Mouse (Mus musculus) embryo, embryonic 11 days (tissue): Measurements from ENCODE around the gene Nos1.

Experiments
- DNase-seq: peaks from one replicate; pipeline ENCODE4 v3.0.0-alpha.2; 2015

Gene Nos1

DNA sequence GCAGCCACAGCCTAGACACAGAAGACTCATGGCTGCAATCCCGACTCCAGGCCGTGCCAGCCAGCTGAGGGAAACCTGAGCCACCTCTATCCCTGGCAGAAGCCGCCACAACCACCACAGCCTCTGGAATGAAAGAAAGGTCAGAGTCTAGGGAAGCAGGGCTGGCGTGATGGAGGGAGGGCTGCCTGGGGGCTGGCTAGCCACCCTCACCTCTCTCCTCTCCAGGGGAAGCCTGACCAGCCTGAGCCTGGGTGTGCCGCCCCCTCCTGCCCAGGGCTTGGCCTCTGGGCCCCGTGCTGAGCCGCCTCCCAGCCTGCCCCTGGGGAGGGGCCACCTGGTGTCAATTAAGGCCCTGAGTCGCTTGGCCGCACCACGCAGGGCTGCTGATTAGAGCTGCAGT, at the start of gene Nos1:
Gene Nos1, plus strand, starts transcription at position 352 of the 400 bp plus-strand sequence.
- DNase-seq: peak; percentile 62

DNA sequence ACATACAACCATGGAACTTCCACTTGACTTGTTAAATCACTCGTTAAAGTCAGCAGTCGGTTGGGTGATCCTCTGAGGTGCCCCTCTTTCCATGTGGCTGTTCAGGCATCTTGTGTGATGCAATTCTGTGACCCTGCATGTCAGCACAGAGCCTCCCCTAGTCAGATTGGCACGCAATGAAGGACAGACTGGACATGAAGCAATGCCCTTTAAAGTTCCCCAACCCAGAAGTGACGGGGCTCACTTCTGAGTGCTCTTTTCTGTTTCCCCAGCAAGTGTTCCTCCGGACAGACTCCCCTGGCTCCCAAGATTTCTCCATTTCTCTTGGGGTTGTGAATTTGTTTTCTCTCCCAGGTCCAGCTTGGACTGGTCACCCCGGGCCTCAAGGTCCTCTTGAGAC, 49.5 kb upstream of the Nos1 start:
- no peak for DNase-seq

DNA sequence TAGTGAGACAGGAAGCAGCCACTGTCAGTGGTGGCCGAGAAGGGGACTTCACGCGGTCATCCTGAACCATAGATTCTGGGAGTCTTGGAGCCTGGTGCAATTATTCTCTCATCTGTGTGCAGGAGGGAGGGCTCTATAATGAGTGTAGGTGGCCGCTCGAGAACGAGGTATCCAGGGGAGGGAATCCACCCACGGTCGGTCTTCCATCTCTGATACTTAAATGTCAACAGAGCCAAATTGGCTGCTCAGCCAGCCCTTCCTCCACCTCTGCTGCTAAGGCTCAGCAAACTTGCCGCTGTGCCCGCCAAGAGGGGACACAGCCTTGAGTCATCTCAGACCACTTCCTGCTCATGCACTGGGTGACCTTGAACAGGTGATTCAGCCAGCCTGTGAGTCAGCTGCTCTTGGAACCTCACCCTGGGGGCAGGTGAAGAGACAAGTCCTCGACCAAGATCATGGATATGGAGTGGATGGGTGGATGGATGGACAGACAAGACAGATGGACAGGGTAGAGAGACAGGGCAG, 36.1 kb upstream of the Nos1 start:
- no peak for DNase-seq

GRCm38 (mm10) chr5:117749353-117749752, 31.5 kb upstream of the Nos1 start:
- DNase-seq: no peak

- DNase-seq: peak; percentile 32
Observed at GRCm38 (mm10) chr5:117757696-117758482, 22.9 kb upstream of the Nos1 start.

DNA sequence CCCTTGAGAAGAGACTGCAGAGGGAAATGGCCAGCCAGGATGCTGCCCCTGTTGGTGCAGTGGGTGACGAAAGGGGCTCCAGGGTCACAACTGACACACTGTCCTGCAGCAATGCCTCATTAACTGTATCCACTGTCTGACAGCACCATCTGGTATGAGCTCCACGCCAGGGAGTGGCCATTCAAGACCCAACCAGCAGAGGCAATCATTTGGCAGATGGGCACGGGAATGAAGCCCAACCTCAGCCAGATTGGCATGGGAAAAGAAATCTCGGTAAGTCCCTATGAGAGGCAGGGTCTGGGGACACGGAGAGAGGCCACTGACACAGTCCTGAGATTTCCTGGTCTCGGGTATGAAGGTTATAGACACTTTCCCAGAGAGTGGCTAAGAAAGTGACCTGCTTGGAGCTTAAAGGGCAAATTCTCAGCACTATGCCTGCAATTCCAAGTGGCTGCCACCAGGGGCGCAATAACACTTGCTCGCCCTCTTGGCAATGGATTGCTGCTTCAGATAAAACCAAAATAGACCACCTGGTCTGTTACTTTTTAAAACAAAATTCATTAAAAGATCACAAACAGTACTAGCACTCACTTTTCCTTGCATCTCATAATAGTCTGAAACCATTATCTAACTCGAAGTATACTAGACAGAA, 19.5 kb upstream of the Nos1 start:
- no peak for DNase-seq

DNA sequence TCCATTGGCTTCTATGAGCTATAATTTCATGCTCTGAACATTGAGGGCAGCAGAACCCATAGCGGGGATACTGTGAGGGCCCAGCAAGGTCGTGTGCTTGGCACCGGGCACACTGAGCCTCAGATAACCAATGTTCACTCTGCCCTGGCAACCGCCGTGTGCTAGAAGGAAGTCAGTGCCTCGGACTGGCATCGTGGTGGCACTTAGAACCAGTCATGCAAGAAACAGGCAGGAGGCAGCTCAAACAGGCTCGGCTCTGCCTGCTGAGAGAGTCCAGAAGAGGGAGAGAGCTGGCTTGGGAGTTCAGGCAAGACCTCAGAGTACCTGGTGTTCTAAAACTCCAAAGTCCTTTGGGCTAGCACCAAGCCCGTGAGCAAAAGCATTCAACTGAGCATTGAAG, 16.3 kb upstream of the Nos1 start:
- no peak for DNase-seq

DNA sequence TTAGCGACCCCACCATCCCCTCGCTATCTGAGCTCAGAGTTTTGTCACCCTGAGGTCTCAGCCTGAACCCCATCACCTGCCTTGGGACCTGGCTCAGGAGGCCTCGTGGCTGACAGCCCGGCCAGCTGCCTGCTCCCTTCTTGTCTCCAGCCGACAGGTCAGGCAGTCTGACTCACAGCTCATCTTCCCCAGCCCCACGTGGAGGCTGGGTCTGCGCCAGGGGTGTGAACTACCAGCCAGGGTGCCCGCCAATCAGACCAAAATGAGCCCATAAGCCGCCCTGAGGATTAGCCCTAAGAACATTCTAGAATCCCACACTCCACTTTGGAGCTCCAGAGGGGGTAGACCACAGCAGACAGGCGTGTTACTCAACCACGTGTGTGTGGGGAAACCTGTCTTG, 1.7 kb upstream of the Nos1 start:
- DNase-seq: no peak

DNA sequence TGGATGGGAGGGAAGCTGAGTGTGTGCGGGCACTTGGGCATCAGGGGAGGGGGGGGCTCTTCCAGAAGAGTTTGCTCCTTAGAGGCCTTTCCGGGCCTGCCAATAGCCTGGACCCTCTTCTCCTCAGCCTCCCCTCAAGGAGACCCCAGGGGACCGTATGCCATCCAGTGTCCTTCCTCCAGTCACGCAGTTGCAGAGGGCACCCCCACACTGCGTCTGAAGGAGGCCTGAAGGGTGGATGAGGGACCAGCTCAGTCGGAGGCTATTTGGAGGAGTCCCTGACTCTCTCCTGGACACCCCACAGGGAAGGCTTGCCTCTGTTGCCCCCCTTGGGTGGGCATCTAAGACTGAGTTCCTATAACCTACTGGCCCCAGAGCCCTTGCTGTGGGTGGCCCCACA, 346 bp downstream of the Nos1 start:
- no peak for DNase-seq

DNA sequence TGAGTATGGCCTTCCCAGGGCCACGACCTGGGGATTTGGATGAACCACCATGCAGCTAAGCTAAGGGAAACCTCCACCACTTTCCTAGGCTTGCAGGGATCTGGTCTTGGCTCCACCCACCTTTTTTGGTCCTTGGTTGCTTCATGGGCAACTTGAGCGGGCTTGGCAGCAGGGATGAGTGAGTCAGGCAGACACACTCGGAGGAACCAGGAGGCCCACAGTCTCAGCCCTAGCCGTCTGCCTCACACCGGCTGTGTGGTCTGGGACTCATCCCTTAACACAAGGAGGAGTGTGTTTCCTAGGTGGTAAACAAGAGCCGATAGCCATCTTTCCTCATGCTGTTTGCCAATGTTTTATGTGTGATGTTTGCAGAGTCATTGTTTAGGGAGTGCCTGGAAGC, 9.2 kb downstream of the Nos1 start:
- DNase-seq: no peak

DNA sequence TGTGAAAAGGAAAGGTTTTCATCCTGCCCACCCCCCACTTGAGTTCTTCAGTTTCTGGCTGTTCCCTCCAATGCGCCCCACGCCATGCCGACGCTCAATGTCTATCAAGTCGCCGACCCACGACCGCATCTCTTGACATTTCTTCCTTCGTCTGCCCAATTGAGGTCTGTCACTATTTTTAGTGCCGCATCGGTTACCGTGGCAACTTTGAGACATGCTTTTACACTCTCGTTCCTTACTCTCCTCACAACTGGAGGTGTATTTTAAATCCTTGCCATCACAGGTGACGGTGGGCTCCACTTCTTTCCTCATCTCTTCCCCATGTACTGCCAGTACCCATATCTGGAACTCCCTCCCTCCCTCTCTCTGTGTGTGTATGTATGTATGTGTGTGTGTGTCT, 11.0 kb downstream of the Nos1 start:
- DNase-seq: no peak

GRCm38 (mm10) chr5:117800849-117801248, 20.0 kb downstream of the Nos1 start:
- no peak for DNase-seq

- DNase-seq: no peak
Observed at GRCm38 (mm10) chr5:117802071-117802521, 21.3 kb downstream of the Nos1 start.

DNA sequence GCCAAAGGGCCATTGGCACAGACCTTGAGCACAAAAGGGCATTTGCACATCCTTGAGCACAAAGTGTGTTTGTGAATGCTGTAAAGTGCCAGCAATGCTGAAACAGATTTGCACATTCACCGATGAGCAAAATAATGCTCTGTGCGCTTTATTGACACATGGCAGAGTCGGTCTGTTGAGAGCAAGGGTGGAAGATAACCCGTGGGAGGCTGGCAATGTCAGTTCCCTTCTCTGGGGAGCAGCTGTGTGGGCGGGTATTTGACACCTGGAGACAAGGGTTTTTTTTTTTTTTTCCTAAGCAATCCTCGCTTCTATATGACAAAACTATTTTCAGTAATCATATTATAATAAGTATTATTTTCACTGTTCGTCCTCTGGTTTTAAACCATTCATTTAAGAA, 22.7 kb downstream of the Nos1 start:
- no peak for DNase-seq

DNA sequence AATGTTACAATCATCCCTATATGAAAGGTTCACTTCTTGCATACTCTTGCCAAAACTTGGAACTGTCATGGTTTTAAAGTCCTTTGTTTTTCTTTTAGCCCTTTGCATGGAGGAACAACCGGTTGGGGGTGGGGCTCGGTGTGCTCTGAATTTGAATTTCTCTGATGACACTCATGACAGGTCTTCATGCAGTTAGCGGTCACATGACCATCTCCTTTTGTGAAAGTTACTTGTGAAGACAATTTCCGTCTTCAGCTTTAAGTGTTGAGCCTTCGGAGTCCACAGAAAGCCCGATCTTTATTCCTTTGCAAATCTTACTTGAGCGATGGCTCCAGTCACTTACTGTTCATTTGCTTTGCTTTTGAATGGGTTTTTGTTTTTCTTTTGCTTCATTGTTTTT, 30.1 kb downstream of the Nos1 start:
- DNase-seq: no peak

- DNase-seq: no peak
Observed at GRCm38 (mm10) chr5:117818800-117819199, 38.0 kb downstream of the Nos1 start.

- DNase-seq: no peak
Observed at GRCm38 (mm10) chr5:117820445-117820844, 39.6 kb downstream of the Nos1 start.

DNA sequence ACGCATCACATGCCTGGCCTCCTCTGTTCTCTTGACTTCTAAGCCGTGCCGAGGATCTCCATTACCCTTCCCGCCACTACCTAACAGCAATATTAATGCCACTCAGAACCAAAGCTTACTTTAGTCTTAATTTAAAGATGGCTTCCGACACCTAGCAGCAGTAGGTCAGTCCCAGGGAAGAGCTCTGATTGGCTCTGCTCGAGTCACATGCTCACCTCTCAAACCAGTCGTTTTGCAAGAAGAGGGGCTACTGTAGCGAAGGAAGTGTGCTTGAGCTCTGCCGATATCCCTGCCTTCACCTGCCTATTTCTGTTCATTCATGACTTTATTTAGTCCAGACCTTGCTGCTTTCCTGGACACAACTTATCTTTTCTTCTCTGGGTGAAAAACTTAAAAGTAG, 43.0 kb downstream of the Nos1 start:
- no peak for DNase-seq

DNA sequence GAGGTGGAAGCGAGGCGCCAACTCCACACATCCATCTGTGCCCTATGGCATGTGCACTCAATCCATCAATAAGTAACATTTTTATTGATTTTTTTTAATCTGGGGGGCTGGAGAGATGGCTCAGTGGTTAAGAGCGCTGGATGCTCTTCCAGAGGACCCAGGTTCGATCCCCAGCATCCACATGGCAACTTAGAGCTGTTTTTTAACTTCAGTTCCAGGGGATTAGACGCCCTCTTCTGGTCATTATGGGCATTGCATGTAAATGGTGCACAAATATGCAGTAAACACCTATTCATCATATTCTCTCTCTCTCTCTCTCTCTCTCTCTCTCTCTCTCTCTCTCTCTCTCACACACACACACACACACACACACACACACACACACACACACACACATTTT, 43.7 kb downstream of the Nos1 start:
- DNase-seq: no peak

DNA sequence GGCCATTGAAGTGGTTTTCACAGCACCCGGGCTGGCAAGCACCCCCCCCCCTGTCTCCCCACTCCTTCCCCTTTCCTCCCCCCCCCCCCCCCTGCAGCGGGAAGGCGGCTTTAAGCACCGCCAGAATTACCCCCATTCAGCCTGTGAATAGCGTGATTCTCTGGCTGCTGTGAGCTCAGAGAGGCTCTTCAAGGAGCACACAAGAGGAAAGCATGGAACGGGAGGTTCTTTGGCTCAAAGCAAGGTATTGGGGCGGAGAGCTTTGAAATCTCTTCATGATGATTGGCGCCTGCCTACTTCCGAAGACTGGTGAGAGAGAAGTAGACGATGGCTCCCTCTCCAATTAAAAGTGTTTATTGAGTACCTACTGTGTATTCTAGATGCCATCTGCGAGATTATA, 44.5 kb downstream of the Nos1 start:
- no peak for DNase-seq

GRCm38 (mm10) chr5:117827366-117827765, 46.5 kb downstream of the Nos1 start:
- DNase-seq: no peak

- DNase-seq: peak; percentile 80
Observed at GRCm38 (mm10) chr5:117836930-117837329, 56.1 kb downstream of the Nos1 start.

GRCm38 (mm10) chr5:117837731-117838130, 56.9 kb downstream of the Nos1 start:
- no peak for DNase-seq

- DNase-seq: no peak
Observed at GRCm38 (mm10) chr5:117839501-117839900, 58.7 kb downstream of the Nos1 start.
